Mouse (Mus musculus): Measurements from ENCODE around the gene Tpd52l1. TPM values are rescaled to one million over a fixed set of nuclear protein-coding genes. Genes with fewer than 3 reads are reported as not detected.
"Not testable (repeated sequence)": the region's sequence is repeated elsewhere in the genome, so short reads cannot be mapped to it uniquely, and the experiment has no call there.

Gene Tpd52l1
- polyA plus RNA-seq, 1 experiment from 2014 or later = 31.7 TPM

GRCm38 (mm10) chr10:31392990-31393389 lies 52.8 kb downstream of the Tpd52l1 start:
- Histone ChIP-seq H3K27ac (no peak overlapping the region), H3K27me3 (ENCODE audit: low read depth, poor library complexity, severe bottlenecking) (no peaks in the 10 kb centered on the region), H3K36me3 (no peaks in the 10 kb centered on the region), H3K9me3 (replicated peaks) (no peaks in the 10 kb centered on the region), H3K4me1 (peaks cover 11% of the 10 kb centered on the region), H3K4me3 (no peak overlapping the region)
- WGBS = 18% methylated on average over 1 of the region's 1 CpGs
- DNase-seq (ENCODE audit: low spot score) = no peak

GRCm38 (mm10) chr10:31390777-31391395 lies 54.9 kb downstream of the Tpd52l1 start:
- 75% methylated on average over 4 of the region's 4 CpGs for WGBS
- Histone ChIP-seq H3K27ac (no peak overlapping the region), H3K4me1 (peaks cover 11% of the 10 kb centered on the region), H3K27me3 (ENCODE audit: low read depth, poor library complexity, severe bottlenecking) (no peaks in the 10 kb centered on the region), H3K4me3 (no peak overlapping the region), H3K9me3 (replicated peaks) (no peaks in the 10 kb centered on the region), H3K36me3 (no peaks in the 10 kb centered on the region)
- DNase-seq (ENCODE audit: low spot score) = no peak

- H3K27ac ChIP-seq; H3K27me3 ChIP-seq (ENCODE audit: low read depth, poor library complexity, severe bottlenecking); H3K9me3 ChIP-seq (replicated peaks); H3K4me3 ChIP-seq; DNase-seq (ENCODE audit: low spot score); H3K36me3 ChIP-seq: not testable (repeated sequence)
- peaks cover 10% of the 10 kb centered on the region for H3K4me1 ChIP-seq
- WGBS = 94% methylated on average over 1 of the region's 1 CpGs
These were observed 57.2 kb downstream of the Tpd52l1 start for GRCm38 (mm10) chr10:31388566-31388965.

- WGBS = 15% methylated on average over 4 of the region's 5 CpGs
- H3K4me3 ChIP-seq; DNase-seq (ENCODE audit: low spot score); H3K27ac ChIP-seq; H3K4me1 ChIP-seq; H3K36me3 ChIP-seq; H3K9me3 ChIP-seq (replicated peaks); H3K27me3 ChIP-seq (ENCODE audit: low read depth, poor library complexity, severe bottlenecking): not testable (repeated sequence)
These were observed 75.6 kb downstream of the Tpd52l1 start for GRCm38 (mm10) chr10:31370200-31370599.

GRCm38 (mm10) chr10:31359749-31360148 lies 86.0 kb downstream of the Tpd52l1 start:
- Histone ChIP-seq H3K9me3 (replicated peaks) (no peaks in the 10 kb centered on the region), H3K27me3 (ENCODE audit: low read depth, poor library complexity, severe bottlenecking) (no peaks in the 10 kb centered on the region), H3K4me3 (no peak overlapping the region), H3K36me3 (no peaks in the 10 kb centered on the region), H3K4me1 (no peaks in the 10 kb centered on the region), H3K27ac (no peak overlapping the region)
- no peak for DNase-seq (ENCODE audit: low spot score)
- WGBS = 87% methylated on average over 4 of the region's 4 CpGs

- 82% methylated on average over 7 of the region's 7 CpGs for WGBS
- no peaks in the 10 kb centered on the region for H3K36me3 ChIP-seq
These were observed 90.8 kb downstream of the Tpd52l1 start for GRCm38 (mm10) chr10:31354886-31355461.

GRCm38 (mm10) chr10:31354141-31354540 lies 91.6 kb downstream of the Tpd52l1 start:
- no peaks in the 10 kb centered on the region for H3K36me3 ChIP-seq
- H3K9me3 ChIP-seq (replicated peaks) = no peaks in the 10 kb centered on the region
- no peaks in the 10 kb centered on the region for H3K4me1 ChIP-seq
- no peak for DNase-seq (ENCODE audit: low spot score)
- no peak overlapping the region for H3K4me3 ChIP-seq
- 78% methylated on average over 2 of the region's 2 CpGs for WGBS
- H3K27ac ChIP-seq = no peak overlapping the region
- no peaks in the 10 kb centered on the region for H3K27me3 ChIP-seq (ENCODE audit: low read depth, poor library complexity, severe bottlenecking)

More at GRCm38 (mm10) chr10:31354886-31355461, 90.8 kb downstream of the Tpd52l1 start:
- H3K27ac ChIP-seq = no peak overlapping the region
- no peaks in the 10 kb centered on the region for H3K4me1 ChIP-seq
- H3K4me3 ChIP-seq = no peak overlapping the region
- no peaks in the 10 kb centered on the region for H3K9me3 ChIP-seq (replicated peaks)
- no peaks in the 10 kb centered on the region for H3K27me3 ChIP-seq (ENCODE audit: low read depth, poor library complexity, severe bottlenecking)
- no peak for DNase-seq (ENCODE audit: low spot score)

GRCm38 (mm10) chr10:31352845-31353427 lies 92.8 kb downstream of the Tpd52l1 start:
- DNase-seq (ENCODE audit: low spot score) = no peak
- Histone ChIP-seq H3K36me3 (no peaks in the 10 kb centered on the region), H3K4me1 (no peaks in the 10 kb centered on the region), H3K27ac (no peak overlapping the region), H3K4me3 (no peak overlapping the region), H3K9me3 (replicated peaks) (no peaks in the 10 kb centered on the region), H3K27me3 (ENCODE audit: low read depth, poor library complexity, severe bottlenecking) (no peaks in the 10 kb centered on the region)
- 89% methylated on average over 1 of the region's 1 CpGs for WGBS

- H3K27ac ChIP-seq = no peak overlapping the region
- H3K4me1 ChIP-seq = no peaks in the 10 kb centered on the region
- H3K27me3 ChIP-seq (ENCODE audit: low read depth, poor library complexity, severe bottlenecking) = no peaks in the 10 kb centered on the region
- no peak for DNase-seq (ENCODE audit: low spot score)
- H3K36me3 ChIP-seq = no peaks in the 10 kb centered on the region
- H3K4me3 ChIP-seq = no peak overlapping the region
- 91% methylated on average over 2 of the region's 2 CpGs for WGBS
- no peaks in the 10 kb centered on the region for H3K9me3 ChIP-seq (replicated peaks)
These were observed 94.7 kb downstream of the Tpd52l1 start for GRCm38 (mm10) chr10:31351056-31351455.

GRCm38 (mm10) chr10:31346401-31346800 lies 99.4 kb downstream of the Tpd52l1 start:
- Histone ChIP-seq H3K4me3 (no peak overlapping the region), H3K27me3 (ENCODE audit: low read depth, poor library complexity, severe bottlenecking) (no peaks in the 10 kb centered on the region), H3K9me3 (replicated peaks) (no peaks in the 10 kb centered on the region), H3K36me3 (no peaks in the 10 kb centered on the region), H3K27ac (no peak overlapping the region), H3K4me1 (no peaks in the 10 kb centered on the region)
- WGBS = 94% methylated on average over 8 of the region's 8 CpGs
- no peak for DNase-seq (ENCODE audit: low spot score)

- Histone ChIP-seq H3K27me3 (ENCODE audit: low read depth, poor library complexity, severe bottlenecking) (no peaks in the 10 kb centered on the region), H3K4me1 (no peaks in the 10 kb centered on the region), H3K4me3 (no peak overlapping the region), H3K27ac (no peak overlapping the region), H3K9me3 (replicated peaks) (no peaks in the 10 kb centered on the region), H3K36me3 (no peaks in the 10 kb centered on the region)
- WGBS = 89% methylated on average over 5 of the region's 5 CpGs
- DNase-seq (ENCODE audit: low spot score) = no peak
These were observed 109.3 kb downstream of the Tpd52l1 start for GRCm38 (mm10) chr10:31336432-31336831.

GRCm38 (mm10) chr10:31331225-31331775 lies 114.5 kb downstream of the Tpd52l1 start:
- no peak overlapping the region for H3K27ac ChIP-seq
- DNase-seq (ENCODE audit: low spot score) = no peak
- WGBS = 93% methylated on average over 4 of the region's 4 CpGs
- H3K4me1 ChIP-seq = no peaks in the 10 kb centered on the region
- H3K9me3 ChIP-seq (replicated peaks) = no peaks in the 10 kb centered on the region
- H3K4me3 ChIP-seq = no peak overlapping the region
- no peaks in the 10 kb centered on the region for H3K27me3 ChIP-seq (ENCODE audit: low read depth, poor library complexity, severe bottlenecking)
- H3K36me3 ChIP-seq = peaks cover 25% of the 10 kb centered on the region

GRCm38 (mm10) chr10:31330286-31330962 lies 115.3 kb downstream of the Tpd52l1 start:
- peaks cover 34% of the 10 kb centered on the region for H3K36me3 ChIP-seq
- H3K4me1 ChIP-seq = no peaks in the 10 kb centered on the region
- no peak for DNase-seq (ENCODE audit: low spot score)
- no peaks in the 10 kb centered on the region for H3K9me3 ChIP-seq (replicated peaks)
- no peaks in the 10 kb centered on the region for H3K27me3 ChIP-seq (ENCODE audit: low read depth, poor library complexity, severe bottlenecking)
- no peak overlapping the region for H3K4me3 ChIP-seq
- WGBS = 90% methylated on average over 3 of the region's 3 CpGs
- no peak overlapping the region for H3K27ac ChIP-seq
